Mouse (Mus musculus) erythroblast, embryonic 14.5 days (primary cell): Measurements from ENCODE around the gene Ccdc51. TPM values are rescaled to one million over a fixed set of nuclear protein-coding genes. Genes with fewer than 3 reads are reported as not detected.

ENCODE experiments used
- H3K27me3 ChIP-seq: 2 replicates; pipeline ENCODE4 v1.6.1; 2012; ENCODE audit warnings: inconsistent platforms; ENCODE audit not compliant: control insufficient read depth
- H3K36me3 ChIP-seq: 2 replicates; pipeline ENCODE4 v1.6.1; 2012; ENCODE audit warnings: mild to moderate bottlenecking, inconsistent platforms; ENCODE audit not compliant: control insufficient read depth
- H3K4me1 ChIP-seq: 2 replicates; pipeline ENCODE4 v1.6.1; 2012; ENCODE audit warnings: inconsistent platforms; ENCODE audit not compliant: control insufficient read depth
- H3K4me3 ChIP-seq: replicated peaks from 2 replicates; pipeline ENCODE3; 2012; ENCODE audit warnings: moderate library complexity, mild to moderate bottlenecking, inconsistent platforms
- H3K9me3 ChIP-seq: 2 replicates; pipeline ENCODE4 v1.6.1; 2012; ENCODE audit warnings: low read length, inconsistent platforms, mixed read lengths; ENCODE audit not compliant: control insufficient read depth
- GATA1 ChIP-seq: IDR thresholded peaks from 2 replicates; pipeline ENCODE4 v1.6.1; 2012; ENCODE audit warnings: low read length, inconsistent platforms, mixed read lengths
- TAL1 ChIP-seq: IDR thresholded peaks from 3 replicates; pipeline ENCODE4 v1.6.1; 2012; ENCODE audit warnings: low read length, inconsistent platforms, mixed read lengths
- polyA plus RNA-seq: library from polyadenylated mRNA; stranded (reverse); fragments of >175 nt; gene quantifications from 2 replicates; pipeline ENCODE4 v1.2.3, GENCODE M21; 2012

Ccdc51 gene
- polyA plus RNA-seq, 1 experiment: 0.85 TPM

DNA sequence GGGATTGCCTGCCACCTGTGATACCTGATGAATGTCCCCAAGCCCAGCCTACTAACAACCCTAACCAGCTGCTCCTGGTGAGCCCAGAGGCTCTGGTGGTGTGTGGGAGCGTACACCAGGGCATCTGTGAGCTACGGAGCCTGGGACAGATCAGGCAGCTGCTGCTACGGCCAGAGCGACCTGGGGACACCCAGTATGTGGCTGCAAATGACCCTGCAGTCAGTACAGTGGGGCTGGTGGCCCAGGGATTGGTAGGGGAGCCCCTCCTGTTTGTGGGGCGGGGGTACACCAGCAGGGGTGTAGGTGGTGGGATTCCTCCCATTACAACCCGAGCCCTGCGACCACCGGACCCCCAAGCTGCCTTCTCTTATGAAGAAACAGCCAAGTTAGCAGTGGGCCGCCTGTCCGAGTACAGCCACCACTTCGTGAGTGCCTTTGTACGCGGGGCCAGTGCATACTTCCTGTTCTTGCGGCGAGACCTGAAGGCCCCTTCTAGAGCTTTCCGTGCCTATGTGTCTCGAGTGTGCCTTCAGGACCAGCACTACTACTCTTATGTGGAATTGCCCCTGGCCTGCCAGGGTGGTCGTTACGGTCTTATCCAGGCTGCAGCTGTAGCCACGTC lies 18.1 kb downstream of the Ccdc51 start:
- Histone ChIP-seq H3K27me3 (peaks cover 33% of the 10 kb centered on the region), H3K4me3 (no peak overlapping the region), H3K36me3 (peaks cover 15% of the 10 kb centered on the region; the same call in 1 of the 2 replicates), H3K9me3 (no peaks in the 10 kb centered on the region; the same call in 1 of the 2 replicates), H3K4me1 (peaks cover 2% of the 10 kb centered on the region)
- no peak for TF ChIP-seq GATA1
- no peak for TF ChIP-seq TAL1

DNA sequence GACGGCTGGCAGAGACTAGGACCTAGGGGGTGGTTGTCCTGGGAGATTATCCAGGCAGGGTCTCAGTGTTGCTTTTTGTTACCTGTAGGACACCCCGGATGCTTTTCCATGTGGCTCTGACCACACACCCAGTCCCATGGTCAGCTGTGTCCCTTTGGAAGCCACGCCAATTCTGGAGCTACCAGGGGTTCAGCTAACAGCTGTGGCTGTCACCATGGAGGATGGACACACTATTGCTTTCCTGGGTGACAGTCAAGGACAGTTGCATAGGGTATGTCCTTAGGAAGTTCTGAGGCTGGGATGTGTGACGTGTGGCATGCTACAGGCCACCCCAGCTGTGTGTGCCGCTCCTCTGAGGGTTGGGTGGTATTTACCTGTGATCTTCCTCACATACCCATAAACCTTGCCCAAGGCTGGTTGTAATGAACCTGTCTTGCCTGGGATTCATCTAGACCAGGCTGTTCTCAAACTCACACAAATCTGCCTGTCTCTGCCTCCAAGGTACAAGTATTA lies 19.7 kb downstream of the Ccdc51 start:
- Histone ChIP-seq H3K36me3 (peaks cover 22% of the 10 kb centered on the region; the same call in 1 of the 2 replicates), H3K9me3 (no peaks in the 10 kb centered on the region), H3K27me3 (peaks cover 17% of the 10 kb centered on the region), H3K4me3 (no peak overlapping the region), H3K4me1 (no peaks in the 10 kb centered on the region)
- no peak for TF ChIP-seq TAL1
- TF ChIP-seq GATA1: no peak

DNA sequence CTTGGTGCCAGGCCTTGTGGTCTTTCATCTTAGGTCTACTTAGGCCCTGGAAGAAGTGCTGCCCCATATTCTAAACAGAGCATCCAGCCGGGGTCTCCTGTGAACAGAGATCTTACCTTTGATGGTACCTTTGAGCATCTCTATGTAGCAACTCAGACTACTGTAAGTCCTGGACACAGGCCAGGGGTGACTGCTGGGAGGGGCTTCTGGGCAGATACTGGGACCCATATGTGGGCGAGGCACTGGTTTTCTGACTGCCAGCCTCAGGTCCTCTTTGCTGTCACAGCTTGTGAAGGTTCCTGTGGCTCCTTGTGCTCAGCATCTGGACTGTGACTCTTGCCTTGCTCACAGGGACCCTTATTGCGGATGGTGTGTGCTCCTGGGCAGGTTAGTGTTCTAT lies 20.2 kb downstream of the Ccdc51 start:
- H3K9me3 ChIP-seq: no peaks in the 10 kb centered on the region
- TF ChIP-seq TAL1: no peak
- TF ChIP-seq GATA1: no peak
- H3K4me1 ChIP-seq: no peaks in the 10 kb centered on the region
- no peak overlapping the region for H3K4me3 ChIP-seq
- H3K36me3 ChIP-seq: peaks cover 22% of the 10 kb centered on the region; the same call in 1 of the 2 replicates
- peaks cover 11% of the 10 kb centered on the region for H3K27me3 ChIP-seq

DNA sequence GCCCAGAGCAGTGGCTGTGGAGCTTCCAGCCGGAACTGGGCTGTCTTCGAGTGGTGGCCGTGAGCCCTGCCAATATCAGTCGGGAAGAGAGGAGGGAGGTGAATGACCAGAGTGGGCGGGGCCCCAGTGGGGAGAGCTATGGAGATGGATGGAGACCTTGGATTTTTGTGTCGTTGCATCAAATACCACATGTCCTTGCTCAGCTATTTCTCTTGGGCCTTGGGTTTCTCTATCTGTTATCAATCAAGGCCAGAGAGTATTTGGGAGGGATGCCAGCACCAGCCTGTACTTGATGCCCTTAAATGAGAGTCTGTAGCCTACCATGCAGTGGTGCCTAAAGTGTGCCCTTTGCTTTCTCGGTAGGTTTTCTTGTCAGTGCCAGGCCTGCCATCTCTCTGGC lies 21.0 kb downstream of the Ccdc51 start:
- no peak for TF ChIP-seq GATA1
- TF ChIP-seq TAL1: no peak
- H3K27me3 ChIP-seq: peaks cover 6% of the 10 kb centered on the region
- no peak overlapping the region for H3K4me3 ChIP-seq
- peaks cover 24% of the 10 kb centered on the region; the same call in 1 of the 2 replicates for H3K36me3 ChIP-seq
- no peaks in the 10 kb centered on the region for H3K9me3 ChIP-seq
- no peaks in the 10 kb centered on the region for H3K4me1 ChIP-seq

DNA sequence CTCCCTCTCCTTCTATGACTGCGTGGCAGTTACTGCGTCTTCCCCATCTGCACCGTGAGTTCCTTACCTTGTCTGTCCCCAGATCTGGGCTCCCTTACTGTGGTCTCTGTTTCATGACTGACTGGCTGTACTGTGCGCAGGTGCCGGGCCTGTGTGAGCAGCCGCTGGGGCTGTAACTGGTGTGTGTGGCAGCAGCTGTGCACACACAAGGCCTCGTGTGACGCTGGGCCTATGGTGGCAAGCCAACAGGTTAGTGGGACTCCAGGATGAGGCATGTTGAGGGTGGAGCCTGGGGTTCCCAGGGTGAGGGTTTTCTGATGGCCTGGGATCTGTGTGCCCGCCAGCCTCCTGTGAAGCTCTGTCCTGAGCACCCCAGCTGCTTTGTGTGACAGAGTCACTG lies 21.8 kb downstream of the Ccdc51 start:
- TF ChIP-seq TAL1: no peak
- no peak for TF ChIP-seq GATA1
- Histone ChIP-seq H3K36me3 (peaks cover 25% of the 10 kb centered on the region; the same call in 1 of the 2 replicates), H3K4me3 (no peak overlapping the region), H3K9me3 (no peaks in the 10 kb centered on the region), H3K4me1 (no peaks in the 10 kb centered on the region), H3K27me3 (no peaks in the 10 kb centered on the region)

DNA sequence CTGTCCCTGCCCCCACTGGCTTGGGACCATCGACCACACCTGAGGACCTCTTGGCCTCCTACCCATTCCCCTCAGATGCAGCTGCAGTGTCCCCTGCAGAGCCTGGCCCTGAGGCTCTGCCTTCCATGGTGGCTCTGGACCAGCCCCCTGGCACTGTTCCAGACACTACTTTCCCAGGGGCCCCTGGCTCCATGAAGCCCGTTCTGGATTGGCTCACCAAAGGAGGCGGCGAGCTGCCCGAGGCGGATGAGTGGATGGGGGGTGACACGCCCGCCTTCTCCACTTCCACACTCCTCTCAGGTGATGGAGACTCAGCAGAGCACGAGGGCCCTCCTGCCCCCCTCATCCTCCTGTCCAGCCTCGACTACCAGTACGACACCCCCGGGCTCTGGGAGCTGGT lies 22.7 kb downstream of the Ccdc51 start:
- peaks cover 31% of the 10 kb centered on the region; the same call in 1 of the 2 replicates for H3K36me3 ChIP-seq

DNA sequence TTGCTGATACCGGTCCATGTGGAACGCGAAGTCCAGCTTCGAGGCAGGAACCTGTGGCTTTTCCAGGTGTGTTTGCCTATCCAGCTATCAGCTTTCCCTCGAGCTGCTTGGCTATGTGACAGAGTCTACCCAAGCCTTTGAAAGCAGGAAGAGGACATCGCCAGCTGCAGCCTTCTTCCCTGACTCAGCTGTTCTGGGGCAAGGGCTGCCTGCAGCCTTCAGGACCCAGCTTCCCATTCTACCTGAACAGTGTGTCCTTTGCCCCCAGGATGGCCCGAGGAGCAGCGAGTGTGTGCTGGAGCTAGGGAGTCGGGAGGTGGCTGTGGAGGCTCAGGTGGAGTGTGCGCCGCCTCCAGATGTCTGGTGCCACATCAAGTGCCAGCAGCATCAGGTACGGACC lies 23.4 kb downstream of the Ccdc51 start:
- no peaks in the 10 kb centered on the region for H3K9me3 ChIP-seq
- H3K4me3 ChIP-seq: no peak overlapping the region
- peaks cover 31% of the 10 kb centered on the region; the same call in 1 of the 2 replicates for H3K36me3 ChIP-seq
- H3K27me3 ChIP-seq: no peaks in the 10 kb centered on the region
- H3K4me1 ChIP-seq: no peaks in the 10 kb centered on the region
- TF ChIP-seq TAL1: no peak
- no peak for TF ChIP-seq GATA1

More for the DNA sequence above, 22.7 kb downstream of the Ccdc51 start:
- TF ChIP-seq GATA1: no peak
- no peak for TF ChIP-seq TAL1
- H3K4me3 ChIP-seq: no peak overlapping the region
- H3K27me3 ChIP-seq: no peaks in the 10 kb centered on the region
- H3K9me3 ChIP-seq: no peaks in the 10 kb centered on the region
- H3K4me1 ChIP-seq: no peaks in the 10 kb centered on the region

DNA sequence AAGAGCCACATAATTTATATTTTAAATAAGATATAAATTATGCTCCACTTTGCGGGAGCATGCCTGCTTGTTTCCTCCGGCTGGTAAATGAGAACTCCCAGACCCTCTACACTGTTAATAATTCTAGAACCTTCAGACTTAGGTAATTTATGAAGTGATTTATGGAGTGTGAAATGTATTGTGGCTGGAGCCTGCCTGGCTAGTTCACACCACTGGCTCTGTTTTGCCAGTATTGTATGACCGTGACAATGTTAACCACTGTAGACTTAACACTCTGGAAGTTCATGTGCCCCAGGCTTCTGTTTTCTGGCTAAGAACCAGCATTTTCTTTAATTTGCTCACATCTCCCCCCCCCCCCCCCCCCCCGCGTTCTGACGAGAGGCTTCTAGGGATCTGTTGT lies 25.0 kb downstream of the Ccdc51 start:
- Histone ChIP-seq H3K36me3 (peaks cover 29% of the 10 kb centered on the region; the same call in 1 of the 2 replicates), H3K4me3 (no peak overlapping the region), H3K9me3 (no peaks in the 10 kb centered on the region), H3K4me1 (no peaks in the 10 kb centered on the region), H3K27me3 (no peaks in the 10 kb centered on the region)
- TF ChIP-seq TAL1: no peak
- no peak for TF ChIP-seq GATA1

DNA sequence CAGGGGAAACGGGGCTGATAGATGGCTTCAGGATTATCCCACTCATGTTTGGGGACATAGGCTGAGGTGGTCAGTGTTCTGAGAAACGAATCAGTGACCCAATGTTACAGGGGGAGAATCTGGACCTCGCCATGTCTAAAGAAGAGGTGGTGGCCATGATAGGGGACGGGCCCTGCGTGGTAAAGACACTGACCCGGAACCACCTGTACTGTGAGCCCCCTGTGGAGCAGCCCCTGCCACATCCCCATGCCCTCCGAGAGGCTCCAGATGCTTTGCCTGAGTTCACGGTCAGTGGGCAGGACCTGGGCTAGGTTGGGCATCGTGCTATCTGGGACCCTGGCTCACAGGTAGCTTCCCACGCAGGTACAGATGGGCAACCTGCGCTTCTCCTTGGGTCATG lies 27.9 kb downstream of the Ccdc51 start:
- Histone ChIP-seq H3K9me3 (no peaks in the 10 kb centered on the region), H3K36me3 (peaks cover 38% of the 10 kb centered on the region; the same call in 1 of the 2 replicates), H3K4me1 (no peaks in the 10 kb centered on the region), H3K27me3 (no peaks in the 10 kb centered on the region), H3K4me3 (no peak overlapping the region)
- TF ChIP-seq TAL1: no peak

DNA sequence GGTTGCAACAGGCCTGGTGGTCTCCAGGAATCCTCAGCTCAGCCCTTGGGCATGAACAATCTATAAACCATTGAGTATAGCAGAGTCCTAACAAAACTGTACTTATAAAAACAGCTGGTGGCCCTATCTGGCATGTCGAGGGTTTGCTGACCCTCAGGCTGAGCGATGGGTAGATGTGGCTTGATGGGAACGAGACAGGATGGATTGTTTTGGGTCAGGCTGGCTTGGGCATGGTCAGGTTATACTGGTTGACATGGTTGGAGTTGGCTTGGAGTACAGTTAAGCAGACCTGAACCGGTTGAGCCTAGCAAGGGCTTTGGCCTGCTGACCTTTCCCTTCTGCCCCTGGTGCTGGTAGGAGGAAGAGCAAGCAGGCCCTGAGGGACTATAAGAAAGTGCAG lies 28.8 kb downstream of the Ccdc51 start:
- Histone ChIP-seq H3K4me3 (no peak overlapping the region), H3K4me1 (no peaks in the 10 kb centered on the region), H3K36me3 (peaks cover 37% of the 10 kb centered on the region; the same call in 1 of the 2 replicates), H3K27me3 (no peaks in the 10 kb centered on the region), H3K9me3 (no peaks in the 10 kb centered on the region)
- TF ChIP-seq TAL1: no peak
- TF ChIP-seq GATA1: no peak
